Mouse (Mus musculus): ENCODE results near the gene Tnfsf4.

Gene Tnfsf4

DNA sequence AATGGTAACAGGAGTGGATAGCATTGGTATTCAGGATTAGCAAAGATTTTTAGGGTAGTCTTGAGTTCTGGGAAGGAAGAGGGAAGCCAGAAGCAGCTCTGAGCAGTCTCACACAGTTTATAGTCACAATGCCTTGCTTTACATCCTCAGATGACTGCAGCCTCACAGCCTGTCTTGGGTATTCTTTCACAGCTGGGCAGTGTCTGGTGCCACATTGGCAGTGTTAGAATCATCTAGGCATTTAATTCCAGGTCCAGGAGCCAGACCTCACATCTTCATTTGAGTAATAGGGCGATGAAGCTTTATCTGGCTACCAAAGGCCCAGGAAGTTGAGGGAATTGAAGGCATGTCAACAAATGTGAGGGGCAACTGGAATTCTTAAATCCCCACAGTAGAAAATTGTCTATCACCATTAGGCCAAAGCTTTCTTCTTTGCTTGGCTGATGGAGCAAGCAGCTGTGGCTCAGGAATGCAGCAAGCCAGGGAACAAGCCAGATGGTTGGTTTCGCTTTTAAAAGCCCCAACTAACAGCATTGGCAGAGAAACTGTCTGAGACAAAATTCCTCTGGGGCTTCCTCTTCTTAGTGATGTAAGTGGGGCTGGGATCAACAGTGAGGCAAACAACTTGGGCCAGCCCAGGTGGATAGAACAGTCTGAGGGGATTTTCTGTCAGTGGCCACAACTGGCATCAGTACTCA, 68.3 kb downstream of the Tnfsf4 start:
- peak; percentile 20 for DNase-seq (ENCODE audit: low spot score)
